Mouse (Mus musculus): ENCODE measurements around the gene Aatk.

The Aatk gene

DNA sequence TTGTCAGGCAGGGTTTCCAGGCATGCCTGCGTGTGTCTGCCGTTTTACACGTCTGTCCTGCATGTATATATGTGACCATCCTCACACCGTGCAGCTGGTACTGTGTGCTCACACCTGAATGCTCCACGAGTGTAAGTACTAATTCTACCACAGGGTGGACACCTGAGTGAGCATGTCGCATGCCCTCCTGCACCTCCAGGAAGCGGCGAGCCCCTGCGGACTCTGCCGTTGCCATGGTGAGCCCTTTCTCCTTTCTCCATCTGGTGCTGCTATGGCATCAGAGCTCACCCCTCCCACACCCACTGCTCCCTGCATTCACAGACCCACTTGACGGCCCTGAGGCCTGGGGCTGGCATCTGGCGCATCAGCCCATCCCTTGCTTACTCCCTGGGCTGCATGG is 24.1 kb downstream of the Aatk start:
- peak; percentile 22; the same call in 1 of the 2 replicates for ATAC-seq (ENCODE audit: low TSS enrichment)

- 0 out of 2 replicates have a peak, but pooled peaks have one; percentile 20 for ATAC-seq (ENCODE audit: low TSS enrichment)
These were observed 24.8 kb downstream of the Aatk start for GRCm38 (mm10) chr11:120022216-120022615.

- no peak for ATAC-seq (ENCODE audit: low TSS enrichment)
These were observed 25.6 kb downstream of the Aatk start for GRCm38 (mm10) chr11:120021367-120021766.

GRCm38 (mm10) chr11:120019542-120020440 is 27.2 kb downstream of the Aatk start:
- ATAC-seq (ENCODE audit: low TSS enrichment), result no peak

DNA sequence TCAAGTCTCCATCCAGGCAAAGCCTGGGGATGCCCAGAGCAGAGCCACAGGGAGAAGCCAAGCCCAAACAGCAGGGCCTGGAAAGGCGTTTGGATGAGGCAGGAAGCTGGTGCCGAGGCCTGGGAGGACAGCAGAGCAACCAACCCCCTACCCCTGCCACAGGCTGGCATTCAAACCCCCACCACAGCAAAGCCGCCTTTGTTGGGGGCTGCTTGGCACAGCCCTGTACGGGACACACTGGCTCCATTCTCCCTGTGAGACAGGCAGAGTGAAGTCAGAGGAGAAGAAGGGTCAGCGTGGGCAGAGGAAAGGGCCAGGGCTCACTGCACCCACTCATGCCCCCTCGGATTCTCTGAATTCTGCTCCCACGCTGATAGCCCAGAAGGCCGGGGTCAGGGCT is 30.0 kb downstream of the Aatk start:
- ATAC-seq (ENCODE audit: low TSS enrichment), result 0 out of 2 replicates have a peak, but pooled peaks have one; percentile 17

DNA sequence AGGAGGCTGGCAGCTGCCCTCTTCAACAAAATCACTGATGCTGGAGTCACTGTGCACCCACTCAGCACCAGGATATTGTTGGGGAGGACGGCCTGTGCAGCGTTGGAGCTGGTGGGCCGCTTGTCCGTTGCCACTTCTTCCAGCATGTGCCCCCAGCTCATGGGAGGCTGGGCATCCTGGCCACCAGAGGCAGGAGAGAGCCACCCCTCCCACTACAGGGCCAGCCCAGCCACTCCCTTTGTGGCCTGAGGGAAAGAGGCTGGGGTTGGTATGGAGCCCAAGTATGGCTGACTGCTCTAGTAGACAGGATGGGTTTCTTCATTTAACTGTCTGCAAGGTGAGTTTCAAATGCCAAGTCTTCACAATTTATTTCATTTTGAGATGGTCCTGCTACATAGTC is 32.2 kb downstream of the Aatk start:
- ATAC-seq (ENCODE audit: low TSS enrichment), result no peak

DNA sequence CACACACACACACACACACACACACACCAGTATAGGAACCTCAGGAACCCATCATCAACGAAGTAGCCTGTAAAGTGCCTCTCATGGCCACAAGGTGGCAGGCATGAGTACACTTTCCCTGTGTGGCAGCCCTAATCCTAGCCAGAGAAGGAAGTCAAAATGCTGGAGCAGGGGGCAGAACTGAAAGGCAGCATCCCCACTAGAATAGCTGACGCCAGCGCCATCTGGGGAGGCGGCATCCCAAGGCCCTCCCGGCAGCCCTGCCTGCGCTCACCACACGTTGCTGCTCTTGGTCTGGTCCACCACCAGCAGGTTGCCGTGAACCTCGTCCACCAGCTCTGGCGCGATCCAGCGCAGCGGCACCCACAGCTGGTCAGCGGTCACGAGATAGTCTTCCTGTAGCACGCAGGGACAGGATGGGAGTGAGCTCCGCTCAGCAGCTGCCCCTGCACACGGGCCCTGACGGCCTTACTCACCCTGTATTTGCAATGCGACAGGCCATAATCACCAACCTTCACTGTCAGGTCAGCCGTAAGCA is 33.7 kb downstream of the Aatk start:
- peak; percentile 45 for ATAC-seq (ENCODE audit: low TSS enrichment)

DNA sequence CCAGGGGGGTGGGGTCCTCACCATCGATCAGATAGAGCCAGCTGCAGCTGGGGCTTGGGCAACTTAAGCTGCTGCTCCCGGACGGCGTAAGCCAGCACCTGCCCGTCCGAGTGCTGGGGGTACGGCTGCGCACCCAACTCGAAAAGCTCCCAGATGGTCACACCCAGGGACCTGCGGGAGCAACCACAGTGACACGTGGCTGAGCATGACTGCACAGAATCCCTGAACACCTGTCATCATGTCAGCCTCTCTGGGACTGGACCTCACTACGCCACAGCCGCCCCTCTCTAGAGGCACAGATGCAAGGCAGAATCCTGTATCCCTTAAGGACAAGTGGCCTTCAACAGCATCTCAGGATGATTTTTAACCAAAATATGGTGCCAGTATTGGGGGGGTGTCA is 34.3 kb downstream of the Aatk start:
- ATAC-seq (ENCODE audit: low TSS enrichment), result no peak

- no peak for ATAC-seq (ENCODE audit: low TSS enrichment)
These were observed 35.0 kb downstream of the Aatk start for GRCm38 (mm10) chr11:120011761-120012560.

DNA sequence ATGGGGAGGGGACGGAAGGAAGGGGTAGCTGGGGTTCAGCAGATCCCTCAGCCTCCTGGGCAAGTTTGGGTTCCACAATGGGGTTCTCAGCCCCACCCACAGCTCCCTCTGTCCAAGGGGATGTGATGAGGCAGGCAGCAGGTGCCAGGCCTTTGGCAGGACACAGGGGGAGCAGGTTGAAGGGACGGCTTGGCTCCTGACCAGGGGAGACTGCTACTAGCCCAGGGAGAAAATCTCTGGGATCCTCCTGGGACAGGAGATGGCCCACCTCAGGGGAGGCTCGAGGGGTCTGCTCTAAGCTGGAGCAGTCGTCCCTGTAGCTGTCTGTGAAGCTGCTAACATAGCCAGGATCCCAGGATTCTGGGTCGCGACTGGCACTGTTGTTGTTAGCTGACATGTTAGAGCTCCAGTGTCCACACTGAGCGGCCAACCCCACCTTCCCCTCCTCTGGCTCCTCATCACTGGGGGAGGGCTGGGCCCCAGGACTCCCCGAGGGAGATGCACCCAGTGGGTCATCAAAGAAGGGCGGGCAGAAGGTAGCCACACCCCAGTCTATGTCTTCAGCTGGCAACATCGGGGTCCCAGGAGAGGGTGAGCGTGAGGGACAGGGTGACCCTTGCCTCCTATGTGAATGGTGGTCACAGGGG is 35.7 kb downstream of the Aatk start:
- ATAC-seq (ENCODE audit: low TSS enrichment), result no peak

- no peak for ATAC-seq (ENCODE audit: low TSS enrichment)
These were observed 37.0 kb downstream of the Aatk start for GRCm38 (mm10) chr11:120009937-120010336.

DNA sequence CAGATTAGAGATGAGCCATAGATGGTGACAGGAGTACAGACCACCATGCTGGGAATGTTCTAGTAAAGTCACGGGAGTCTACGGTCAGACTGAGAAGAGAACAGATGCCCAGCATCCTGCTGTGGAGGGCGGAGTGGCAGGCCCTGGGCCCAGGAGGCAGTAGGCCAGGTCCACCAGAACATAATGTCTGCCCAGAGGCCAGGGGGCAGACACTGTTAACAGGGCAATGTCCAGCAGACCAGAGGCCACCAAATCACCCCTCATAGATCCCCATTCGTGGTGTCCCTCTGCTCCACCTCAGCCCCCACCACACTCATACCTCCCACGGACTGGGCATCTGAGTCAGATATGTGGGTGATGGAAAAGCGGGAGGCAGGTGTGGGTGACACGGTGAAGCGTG is 38.0 kb downstream of the Aatk start:
- no peak for ATAC-seq (ENCODE audit: low TSS enrichment)

DNA sequence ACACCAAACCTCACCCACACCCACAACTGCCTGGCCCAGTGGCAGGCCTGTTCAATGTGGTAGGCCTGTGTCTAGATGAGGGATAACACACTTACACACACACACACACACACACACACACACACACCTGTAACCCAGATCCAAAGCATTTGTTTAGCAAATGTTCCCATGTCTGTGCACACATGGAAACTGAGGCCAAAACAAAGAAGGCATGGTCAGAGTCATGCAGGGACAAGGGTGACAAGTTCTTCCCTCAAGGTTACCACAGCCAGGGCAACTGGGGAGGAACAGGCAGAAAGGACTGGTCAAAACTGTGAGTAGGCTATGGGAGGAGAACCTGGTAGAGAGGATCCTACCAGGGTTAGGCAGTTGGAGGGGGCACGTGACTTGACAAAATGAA is 38.5 kb downstream of the Aatk start:
- no peak for ATAC-seq (ENCODE audit: low TSS enrichment)

GRCm38 (mm10) chr11:120007496-120008080 is 39.4 kb downstream of the Aatk start:
- no peak for ATAC-seq (ENCODE audit: low TSS enrichment)

- no peak for ATAC-seq (ENCODE audit: low TSS enrichment)
These were observed 41.3 kb downstream of the Aatk start for GRCm38 (mm10) chr11:120005434-120006317.

DNA sequence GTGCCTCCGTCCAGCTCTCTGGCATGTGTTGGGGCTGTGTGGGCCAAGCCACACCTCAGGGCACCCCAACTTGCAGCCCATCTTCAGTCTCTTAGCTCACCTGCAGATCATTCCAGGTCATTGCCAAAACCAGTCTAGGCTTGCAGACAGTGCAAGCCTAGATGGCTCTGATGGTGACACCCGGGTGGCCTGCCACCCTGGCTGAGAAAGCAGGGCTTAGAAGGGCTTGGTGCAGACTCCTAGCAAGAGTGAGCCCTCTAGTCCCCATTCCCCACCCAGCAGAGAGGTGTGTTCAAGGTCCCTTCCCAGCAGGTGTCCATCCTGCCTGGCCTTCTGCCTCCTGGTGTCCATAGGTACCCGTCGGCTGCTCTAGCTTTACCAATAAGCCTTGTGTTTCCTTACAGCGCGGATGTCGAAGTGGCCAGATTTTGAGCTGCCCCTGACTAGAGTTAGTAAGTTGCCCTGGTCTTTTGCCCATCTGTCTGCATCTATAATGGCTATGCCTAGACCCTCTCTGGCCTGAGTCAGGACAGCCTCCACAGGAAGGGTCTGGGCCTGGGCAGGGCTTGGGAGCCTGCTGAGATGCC is 44.2 kb downstream of the Aatk start:
- ATAC-seq (ENCODE audit: low TSS enrichment), result no peak

- no peak for ATAC-seq (ENCODE audit: low TSS enrichment)
These were observed 44.9 kb downstream of the Aatk start for GRCm38 (mm10) chr11:120002041-120002440.

DNA sequence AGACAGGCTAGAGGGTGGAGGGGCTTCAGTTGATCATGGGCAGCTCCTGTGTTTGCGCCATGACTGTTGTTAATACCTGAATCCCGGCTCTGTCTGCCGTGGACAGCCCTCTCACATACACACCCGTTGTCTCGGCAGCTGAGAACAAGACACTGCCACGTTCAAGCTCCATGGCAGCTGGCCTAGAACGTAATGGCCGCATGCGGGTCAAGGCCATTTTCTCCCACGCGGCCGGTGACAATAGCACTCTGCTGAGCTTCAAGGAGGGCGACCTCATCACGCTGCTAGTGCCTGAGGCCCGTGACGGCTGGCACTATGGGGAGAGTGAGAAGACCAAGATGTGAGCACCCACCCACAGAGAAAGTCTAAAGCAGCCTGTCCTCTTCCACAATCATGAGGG is 49.6 kb downstream of the Aatk start:
- peak; percentile 44; the same call in 1 of the 2 replicates for ATAC-seq (ENCODE audit: low TSS enrichment)

DNA sequence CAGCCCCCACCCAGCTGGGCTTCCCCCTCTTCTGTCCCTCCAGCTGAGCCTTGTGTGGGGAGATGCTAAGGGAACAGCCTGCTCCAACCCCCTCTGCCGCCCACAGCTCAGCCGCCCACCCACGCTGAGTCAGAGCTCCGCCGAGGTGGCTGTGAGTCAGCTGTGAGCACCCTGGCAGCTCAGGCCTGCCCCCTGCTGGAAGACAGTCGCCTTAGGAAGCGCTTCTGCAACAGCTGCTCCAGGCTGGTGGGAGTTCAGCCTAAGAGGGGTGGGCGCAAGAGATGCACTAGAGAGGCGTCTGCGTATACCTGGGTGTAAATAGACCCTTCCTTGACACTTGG is 55.7 kb downstream of the Aatk start:
- peak; percentile 65 for ATAC-seq (ENCODE audit: low TSS enrichment)

DNA sequence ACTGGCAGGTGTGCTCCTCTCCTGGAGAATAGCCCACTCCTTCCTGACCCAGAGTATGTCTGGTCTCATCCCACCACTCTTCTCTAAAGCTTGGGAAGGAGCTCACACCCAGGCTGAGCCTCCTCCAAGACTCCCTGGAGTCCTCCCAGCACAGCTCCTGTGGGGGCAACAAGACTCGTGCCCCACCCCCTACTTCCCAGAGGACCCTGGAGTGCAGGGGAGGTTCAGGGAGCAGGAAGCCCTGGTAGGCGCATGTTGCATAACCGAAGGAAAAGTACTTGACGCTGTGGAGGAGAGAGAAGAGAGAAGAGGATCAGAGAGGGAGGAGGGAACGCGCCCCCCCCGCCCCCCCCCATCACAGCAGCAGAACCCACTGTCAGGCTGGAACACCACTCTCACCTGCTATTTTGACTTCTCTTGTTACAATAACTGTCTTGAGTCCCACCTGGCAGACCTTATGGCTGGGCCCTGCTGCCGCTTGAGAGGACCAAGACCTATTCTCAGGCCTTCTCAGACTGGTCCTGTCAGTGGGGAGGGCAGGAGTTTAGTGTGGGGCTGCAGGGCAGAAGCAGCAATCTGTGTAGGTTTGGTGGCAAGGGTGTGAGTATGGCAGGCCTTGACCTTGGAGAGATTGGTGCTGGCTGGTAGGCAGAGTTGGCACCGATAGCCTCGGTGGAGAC is 56.2 kb downstream of the Aatk start:
- peak; percentile 32 for ATAC-seq (ENCODE audit: low TSS enrichment)

Measured in frontal cortex, adult (tissue).